Mouse (Mus musculus) midbrain, embryonic 11.5 days (tissue): ENCODE data around the gene Gpc3. TPM values are rescaled to one million over a fixed set of nuclear protein-coding genes. Genes with fewer than 3 reads are reported as not detected.

Experiments
- ATAC-seq: fragments of 200-750 bp; cut with Nextera tagmentation; 2 replicates; pipeline ENCODE4 v1.8.0; 2017; ENCODE audit warnings: moderate TSS enrichment, moderate library complexity; ENCODE audit not compliant: low FRiP score
- DNase-seq: peaks from one replicate; pipeline ENCODE4 v3.0.0; 2015; ENCODE audit warnings: low spot score; ENCODE audit errors: missing footprints
- H3K27ac ChIP-seq: fragments of 300-500 bp; sonication (generic); 2 replicates; pipeline ENCODE4 v1.5.1; 2014; ENCODE audit warnings: low read depth, low read length
- H3K27me3 ChIP-seq: fragments of 300-500 bp; sonication (generic); 2 replicates; pipeline ENCODE4 v1.6.1; 2014; ENCODE audit warnings: mild to moderate bottlenecking, low read length, moderate library complexity, mixed read lengths; ENCODE audit not compliant: control insufficient read depth, insufficient read depth
- H3K36me3 ChIP-seq: fragments of 300-500 bp; sonication (generic); 2 replicates; pipeline ENCODE4 v1.6.1; 2014; ENCODE audit warnings: mild to moderate bottlenecking, low read length, moderate library complexity, mixed read lengths; ENCODE audit not compliant: control insufficient read depth, insufficient read depth
- H3K4me1 ChIP-seq: fragments of 300-500 bp; sonication (generic); 2 replicates; pipeline ENCODE4 v1.6.1; 2014; ENCODE audit warnings: low read length; ENCODE audit not compliant: control insufficient read depth, insufficient read depth
- H3K4me2 ChIP-seq: fragments of 300-500 bp; sonication (generic); 2 replicates; pipeline ENCODE4 v1.6.1; 2014; ENCODE audit warnings: mild to moderate bottlenecking, moderate library complexity
- H3K4me3 ChIP-seq: fragments of 300-500 bp; sonication (generic); 2 replicates; pipeline ENCODE4 v1.5.1; 2014; ENCODE audit warnings: low read depth, low read length
- H3K9ac ChIP-seq: fragments of 300-500 bp; sonication (generic); 2 replicates; pipeline ENCODE4 v1.6.1; 2014; ENCODE audit warnings: low read length
- H3K9me3 ChIP-seq: fragments of 300-500 bp; sonication (generic); 2 replicates; pipeline ENCODE4 v1.6.1; 2016; ENCODE audit warnings: low read length; ENCODE audit not compliant: control insufficient read depth
- WGBS: fragments of 180-500 bp; shearing (Covaris S2); extraction: QIAGEN DNeasy Blood & Tissue Kit; methylation state at CpG from one replicate; pipeline ENCODE4 v1.1.7; 2014; 5-methylcytosine and 5-hydroxymethylcytosine counted together
- polyA plus RNA-seq: library from polyadenylated mRNA; unstranded; fragments of >200 nt; fragmentation: Nextera tagmentation; extraction: Ambion mirVana; gene quantifications from 2 replicates; pipeline ENCODE4 v1.2.1, GENCODE M21; 2014

The Gpc3 gene
- polyA plus RNA-seq, 1 experiment from 2014 or later = 225 TPM

DNA sequence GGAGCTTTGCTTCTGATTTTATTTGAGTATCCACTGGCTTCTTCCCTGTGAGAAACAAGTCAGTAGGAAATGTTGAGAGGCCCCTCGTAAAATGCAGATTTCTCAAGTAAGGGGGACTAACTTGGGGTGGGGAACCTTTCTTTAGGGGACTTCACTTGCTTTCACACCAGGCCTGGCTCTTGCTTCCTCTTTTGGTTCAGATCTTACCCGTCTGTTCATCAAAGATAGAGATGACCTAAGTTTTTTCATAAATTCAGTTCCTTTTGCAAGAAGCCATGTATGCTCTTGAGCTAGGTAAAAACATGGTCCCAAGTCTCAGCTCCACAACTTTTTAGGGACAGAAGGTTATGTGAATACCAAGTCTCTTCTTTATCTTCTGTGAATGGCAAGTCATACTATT is 164.6 kb downstream of the Gpc3 start:
- H3K4me3 ChIP-seq = no peak overlapping the region
- H3K9me3 ChIP-seq = no peaks in the 10 kb centered on the region

DNA sequence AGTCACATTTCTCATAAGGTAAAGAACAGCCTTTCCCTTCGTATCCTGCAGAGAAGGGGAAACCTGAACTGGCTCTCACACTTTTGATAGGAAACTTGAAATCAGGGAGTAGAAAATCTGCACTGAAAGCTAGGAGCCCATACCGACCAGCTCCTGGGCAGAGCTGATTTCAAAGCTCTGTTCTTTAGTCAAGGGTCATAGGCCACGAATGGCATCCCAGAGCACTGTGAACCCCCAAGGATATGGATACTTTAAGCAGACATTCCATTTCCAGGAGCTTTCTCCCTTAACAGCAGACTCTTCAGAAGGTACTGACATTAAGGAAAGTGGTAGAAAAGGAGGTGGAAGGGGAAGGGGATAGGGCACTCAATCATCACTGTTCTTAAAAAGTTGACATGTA is 165.3 kb downstream of the Gpc3 start:
- 32% methylated on average over 3 of the region's 3 CpGs for WGBS

More for the DNA sequence above, 164.6 kb downstream of the Gpc3 start:
- Histone ChIP-seq H3K27ac (no peak overlapping the region), H3K9ac (no peak overlapping the region), H3K4me2 (no peak overlapping the region), H3K27me3 (no peaks in the 10 kb centered on the region), H3K36me3 (no peaks in the 10 kb centered on the region), H3K4me1 (no peaks in the 10 kb centered on the region)
- ATAC-seq = no peak
- no peak for DNase-seq
- WGBS = 53% methylated on average over 2 of the region's 2 CpGs

DNA sequence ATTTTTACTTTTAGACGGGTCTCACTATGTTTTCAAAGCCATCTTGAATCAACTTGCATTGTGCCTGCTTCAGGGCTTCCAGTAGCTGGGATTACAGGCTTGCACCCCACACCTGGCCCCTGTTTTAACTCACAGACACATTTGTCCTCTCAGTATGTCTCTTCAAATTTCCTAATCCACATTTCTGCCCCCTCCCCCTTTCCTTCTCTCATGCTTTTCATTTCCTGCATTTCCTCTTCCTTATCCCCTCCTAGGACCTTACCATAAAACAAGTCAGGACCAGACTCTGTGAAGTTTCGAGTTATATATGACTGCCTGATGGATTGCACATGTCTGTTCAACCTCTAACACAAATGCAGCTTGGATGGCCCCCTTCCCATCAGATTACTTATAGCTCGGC is 167.2 kb downstream of the Gpc3 start:
- WGBS = 71% methylated on average over 3 of the region's 3 CpGs
- Histone ChIP-seq H3K4me2 (no peak overlapping the region), H3K9me3 (no peaks in the 10 kb centered on the region), H3K27ac (no peak overlapping the region), H3K27me3 (no peaks in the 10 kb centered on the region), H3K9ac (no peak overlapping the region), H3K36me3 (no peaks in the 10 kb centered on the region), H3K4me1 (no peaks in the 10 kb centered on the region), H3K4me3 (no peak overlapping the region)
- no peak for DNase-seq
- ATAC-seq = no peak

More for the DNA sequence above, 165.3 kb downstream of the Gpc3 start:
- Histone ChIP-seq H3K27ac (no peak overlapping the region), H3K4me3 (no peak overlapping the region), H3K9ac (no peak overlapping the region), H3K36me3 (no peaks in the 10 kb centered on the region), H3K4me1 (no peaks in the 10 kb centered on the region), H3K27me3 (no peaks in the 10 kb centered on the region), H3K4me2 (no peak overlapping the region), H3K9me3 (no peaks in the 10 kb centered on the region)
- DNase-seq = no peak
- ATAC-seq = no peak

DNA sequence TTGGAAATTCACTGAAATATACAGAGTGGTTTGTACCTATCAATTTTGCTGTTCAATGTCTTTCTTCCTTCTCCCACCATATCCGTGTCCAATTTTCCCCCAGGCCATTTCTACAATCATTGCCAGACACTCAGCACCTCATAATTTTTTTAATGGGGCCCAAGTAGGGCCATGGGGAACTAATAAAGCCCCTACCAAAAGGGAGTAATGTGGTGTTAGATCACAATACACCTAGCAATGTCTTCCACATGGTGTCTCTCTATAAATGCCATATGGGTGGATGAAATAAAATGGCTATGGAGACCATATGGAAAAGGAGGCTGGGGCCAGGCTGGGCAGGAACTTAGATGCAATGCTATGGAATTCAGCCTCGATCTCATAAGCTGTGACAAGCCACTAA is 168.8 kb downstream of the Gpc3 start:
- DNase-seq = no peak

DNA sequence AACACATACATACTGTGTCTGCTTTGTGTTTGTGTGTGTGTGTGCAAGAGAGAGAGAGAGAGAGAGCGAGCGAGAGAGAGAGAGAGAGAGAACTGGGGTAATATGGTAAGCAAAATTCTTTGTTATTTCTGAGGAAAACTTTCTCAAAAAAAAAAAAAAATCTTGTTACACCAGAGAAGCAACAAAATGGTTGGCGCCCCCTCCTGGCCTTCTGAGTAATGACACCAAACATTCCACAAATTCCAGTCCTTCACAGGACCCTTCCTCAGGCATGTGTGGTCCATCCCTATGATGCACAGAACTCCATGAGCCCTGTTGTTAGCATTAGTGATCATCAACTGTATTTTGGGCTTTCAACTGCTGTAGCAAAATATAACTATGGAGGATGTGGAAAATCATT is 172.0 kb downstream of the Gpc3 start:
- 61% methylated on average over 3 of the region's 3 CpGs for WGBS
- Histone ChIP-seq H3K4me1 (no peaks in the 10 kb centered on the region), H3K4me3 (no peak overlapping the region), H3K27ac (no peak overlapping the region), H3K9me3 (no peaks in the 10 kb centered on the region), H3K4me2 (no peak overlapping the region), H3K36me3 (no peaks in the 10 kb centered on the region), H3K9ac (no peak overlapping the region), H3K27me3 (no peaks in the 10 kb centered on the region)
- no peak for DNase-seq
- no peak for ATAC-seq

More for the DNA sequence above, 168.8 kb downstream of the Gpc3 start:
- WGBS = 69% methylated on average over 2 of the region's 2 CpGs
- Histone ChIP-seq H3K36me3 (no peaks in the 10 kb centered on the region), H3K4me2 (no peak overlapping the region), H3K4me1 (no peaks in the 10 kb centered on the region), H3K9ac (no peak overlapping the region), H3K27me3 (no peaks in the 10 kb centered on the region), H3K27ac (no peak overlapping the region), H3K9me3 (no peaks in the 10 kb centered on the region), H3K4me3 (no peak overlapping the region)
- no peak for ATAC-seq

DNA sequence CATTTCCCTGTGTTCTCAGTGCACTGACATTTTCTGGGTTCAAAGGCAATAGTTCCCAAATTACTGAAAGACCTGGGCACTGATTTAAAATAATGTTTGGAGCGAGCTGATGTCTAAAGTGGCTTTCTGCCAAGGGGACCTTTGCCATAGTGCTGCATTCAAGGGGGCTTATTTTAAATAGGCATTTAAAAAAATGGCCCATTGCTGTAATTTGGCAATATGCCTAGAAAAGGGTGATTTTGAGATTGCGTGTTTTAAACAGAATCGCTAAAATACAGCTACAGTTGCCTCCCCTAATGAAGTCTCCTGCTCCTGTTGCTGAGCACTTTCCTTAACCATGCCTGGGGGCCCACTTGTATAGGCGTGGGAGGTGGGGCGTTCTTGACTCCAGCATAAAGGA is 174.3 kb downstream of the Gpc3 start:
- H3K9me3 ChIP-seq = no peaks in the 10 kb centered on the region
- DNase-seq (no peak), ATAC-seq (no peak)
- H3K27me3 ChIP-seq = no peaks in the 10 kb centered on the region
- no peak overlapping the region for H3K4me3 ChIP-seq
- no peak overlapping the region for H3K4me2 ChIP-seq
- no peaks in the 10 kb centered on the region for H3K36me3 ChIP-seq
- 88% methylated on average over 5 of the region's 5 CpGs for WGBS
- no peaks in the 10 kb centered on the region for H3K4me1 ChIP-seq
- no peak overlapping the region for H3K9ac ChIP-seq
- no peak overlapping the region for H3K27ac ChIP-seq

DNA sequence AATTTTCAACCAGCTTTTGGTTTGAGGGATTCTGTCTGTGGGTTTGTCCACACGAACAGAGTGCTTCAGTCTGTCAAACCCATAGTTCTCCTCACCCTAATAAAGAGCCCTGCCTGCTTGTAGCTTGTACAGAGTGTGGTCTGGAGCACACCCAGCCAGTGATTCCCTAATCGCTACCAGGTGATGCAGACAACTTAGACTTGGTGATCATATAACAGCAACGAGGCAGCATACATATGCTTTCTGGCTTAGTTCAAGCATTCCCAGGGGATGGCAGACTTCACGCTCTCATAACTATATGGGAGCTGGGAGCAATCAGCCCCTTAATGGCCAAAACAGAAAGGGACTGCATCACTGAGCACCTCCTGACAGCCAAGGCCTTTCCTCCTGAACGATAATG is 188.1 kb downstream of the Gpc3 start:
- no peak overlapping the region for H3K4me3 ChIP-seq
- no peak overlapping the region for H3K27ac ChIP-seq
- ATAC-seq (no peak), DNase-seq (no peak)
- no peak overlapping the region for H3K4me2 ChIP-seq
- H3K4me1 ChIP-seq = no peaks in the 10 kb centered on the region
- no peaks in the 10 kb centered on the region for H3K9me3 ChIP-seq
- 86% methylated on average over 5 of the region's 5 CpGs for WGBS
- no peak overlapping the region for H3K9ac ChIP-seq
- no peaks in the 10 kb centered on the region for H3K36me3 ChIP-seq
- H3K27me3 ChIP-seq = no peaks in the 10 kb centered on the region

DNA sequence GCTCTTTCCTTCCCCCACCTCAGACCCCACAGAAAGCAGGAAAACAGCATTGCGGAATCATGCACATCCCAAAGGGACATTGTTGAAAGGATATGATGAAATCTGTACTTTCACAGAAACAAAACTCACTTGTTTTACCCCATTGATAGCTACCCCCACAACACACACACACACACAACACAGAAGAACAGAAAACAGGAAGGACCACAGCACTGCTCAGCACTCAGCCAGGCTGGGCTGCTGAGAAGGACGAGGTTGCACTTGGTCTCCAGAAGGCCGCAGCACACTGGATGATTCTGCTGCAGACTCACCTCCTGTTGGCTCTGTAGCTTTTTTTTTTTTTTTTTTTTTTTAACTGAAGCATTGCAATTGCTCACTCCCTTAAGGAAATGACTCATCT is 193.9 kb downstream of the Gpc3 start:
- 79% methylated on average over 3 of the region's 3 CpGs for WGBS
- ATAC-seq = no peak

DNA sequence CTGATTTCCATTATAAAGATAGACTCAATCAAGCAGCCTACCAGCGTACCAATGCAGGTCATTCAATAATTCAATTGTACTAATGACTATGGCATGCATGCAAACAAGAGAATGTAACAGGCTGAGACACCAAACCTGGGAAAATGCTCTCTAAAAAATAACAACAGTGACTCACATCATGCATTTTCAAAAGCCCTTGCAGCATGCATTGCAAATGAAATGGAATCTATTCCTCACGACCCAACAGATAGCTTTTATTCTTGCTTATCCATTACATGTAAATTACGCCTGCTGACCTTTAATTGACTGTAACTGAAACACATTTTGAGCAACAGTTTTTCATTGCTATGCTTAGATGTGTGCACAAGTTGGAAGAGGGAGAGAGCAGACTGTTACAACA is 200.8 kb downstream of the Gpc3 start:
- Histone ChIP-seq H3K36me3 (no peaks in the 10 kb centered on the region), H3K9ac (no peak overlapping the region), H3K27me3 (no peaks in the 10 kb centered on the region), H3K9me3 (no peaks in the 10 kb centered on the region), H3K4me3 (no peak overlapping the region), H3K4me1 (no peaks in the 10 kb centered on the region), H3K4me2 (no peak overlapping the region), H3K27ac (no peak overlapping the region)
- ATAC-seq (no peak), DNase-seq (no peak)
- 85% methylated on average over 3 of the region's 3 CpGs for WGBS

More for the DNA sequence above, 193.9 kb downstream of the Gpc3 start:
- no peak for DNase-seq
- Histone ChIP-seq H3K4me1 (no peaks in the 10 kb centered on the region), H3K27ac (no peak overlapping the region), H3K27me3 (no peaks in the 10 kb centered on the region), H3K4me3 (no peak overlapping the region), H3K9me3 (no peaks in the 10 kb centered on the region), H3K4me2 (no peak overlapping the region), H3K9ac (no peak overlapping the region), H3K36me3 (no peaks in the 10 kb centered on the region)

DNA sequence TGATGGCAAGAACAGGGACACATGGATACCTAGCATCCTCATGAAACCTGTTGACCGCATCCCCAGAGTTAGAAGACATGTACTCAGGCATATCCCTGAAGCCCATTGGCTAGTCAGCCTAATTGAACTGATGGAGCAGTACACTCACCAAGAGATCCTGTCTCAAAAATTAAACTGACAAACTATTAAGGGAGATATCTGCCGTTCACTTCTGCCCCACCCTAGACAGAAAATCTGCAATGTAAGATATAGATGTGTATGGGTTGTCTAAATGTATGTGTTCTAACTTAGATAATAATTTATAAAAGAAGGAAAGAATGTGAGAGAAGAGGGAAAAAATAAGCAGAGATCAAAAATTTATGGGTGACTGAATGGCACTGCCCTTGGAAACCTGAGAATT is 212.6 kb downstream of the Gpc3 start:
- WGBS = 96% methylated on average over 2 of the region's 2 CpGs
- no peak overlapping the region for H3K4me2 ChIP-seq
- H3K4me1 ChIP-seq = no peaks in the 10 kb centered on the region
- no peaks in the 10 kb centered on the region for H3K27me3 ChIP-seq
- H3K9me3 ChIP-seq = no peaks in the 10 kb centered on the region
- H3K36me3 ChIP-seq = no peaks in the 10 kb centered on the region
- H3K27ac ChIP-seq = no peak overlapping the region
- DNase-seq = no peak
- H3K9ac ChIP-seq = no peak overlapping the region
- no peak for ATAC-seq
- no peak overlapping the region for H3K4me3 ChIP-seq
